Mouse (Mus musculus) cerebellum, adult 11 months (tissue): ENCODE data around the gene Sytl3.
"Not testable (repeated sequence)": the region's sequence is repeated elsewhere in the genome, so short reads cannot be mapped to it uniquely, and the experiment has no call there.

ENCODE experiments used
- DNase-seq: peaks from one replicate; pipeline ENCODE4 v3.0.0; 2022

The Sytl3 gene

DNA sequence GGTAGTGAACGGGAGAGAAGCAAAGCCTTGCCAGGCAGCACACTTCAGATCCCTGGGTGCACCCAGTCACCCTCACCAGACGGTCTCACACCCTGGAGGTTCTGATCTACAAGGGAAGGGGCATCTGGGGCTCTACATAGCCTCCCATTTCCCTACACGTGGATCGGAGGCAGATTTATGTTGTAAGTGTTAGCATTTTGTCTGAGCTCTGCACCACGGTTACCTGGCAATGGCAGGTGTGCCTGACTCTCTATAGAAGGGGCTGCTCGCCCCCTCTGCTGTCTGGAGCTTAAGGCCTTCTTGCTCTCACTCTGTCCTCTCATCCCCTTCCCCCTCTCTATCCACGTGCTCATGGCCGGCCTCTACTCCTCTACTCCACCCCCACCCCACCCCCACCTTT, 37.6 kb downstream of the Sytl3 start:
- not testable (repeated sequence) for DNase-seq

DNA sequence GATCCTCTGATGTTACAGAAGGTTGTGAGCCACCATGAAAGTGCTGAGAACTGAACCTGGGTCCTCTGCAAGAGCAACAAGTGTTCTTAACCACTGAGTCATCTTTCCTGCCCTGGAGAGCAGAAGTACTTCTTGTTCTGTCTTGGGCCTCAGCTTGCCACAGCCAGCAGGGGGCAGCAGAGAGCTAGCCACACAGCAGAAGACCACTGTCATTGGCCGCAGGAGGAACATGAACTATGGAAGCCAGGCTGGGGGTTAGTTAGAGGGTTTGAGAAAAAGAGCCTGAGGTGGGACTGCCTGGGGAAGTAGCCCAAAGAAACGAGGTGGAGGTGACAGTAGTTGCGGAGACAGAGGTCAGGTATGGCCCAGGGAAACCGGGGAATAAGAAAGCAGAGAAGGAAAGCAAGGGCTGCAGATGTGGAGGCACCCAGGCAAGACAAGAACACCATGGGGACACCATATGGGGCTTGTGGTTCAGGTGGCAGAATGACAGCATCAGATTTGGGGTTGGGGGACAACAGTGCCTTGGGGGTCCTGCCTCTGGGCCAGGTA, 38.4 kb downstream of the Sytl3 start:
- peak; percentile 37 for DNase-seq

GRCm38 (mm10) chr17:6699502-6699901, 40.6 kb downstream of the Sytl3 start:
- not testable (repeated sequence) for DNase-seq

DNA sequence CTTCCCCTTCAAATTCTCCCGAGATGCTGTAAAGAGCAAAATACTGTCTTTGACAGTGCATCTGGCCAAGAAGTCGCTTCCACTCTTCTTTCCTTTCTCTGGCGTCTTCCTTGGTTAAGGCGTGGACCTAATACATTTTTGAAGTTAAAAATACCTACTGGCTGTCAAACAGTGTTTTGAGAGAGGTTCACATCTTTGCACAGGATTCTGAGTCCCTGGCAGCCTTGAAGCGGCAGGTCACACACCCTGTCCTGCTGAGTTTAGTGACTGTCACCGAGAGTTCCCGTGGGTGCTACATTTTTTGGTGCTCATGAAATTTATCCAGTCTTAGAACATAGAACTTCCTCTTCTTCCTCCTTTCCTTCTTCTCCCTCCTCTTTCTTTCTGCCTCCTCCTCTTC, 41.2 kb downstream of the Sytl3 start:
- DNase-seq, result not testable (repeated sequence)

DNA sequence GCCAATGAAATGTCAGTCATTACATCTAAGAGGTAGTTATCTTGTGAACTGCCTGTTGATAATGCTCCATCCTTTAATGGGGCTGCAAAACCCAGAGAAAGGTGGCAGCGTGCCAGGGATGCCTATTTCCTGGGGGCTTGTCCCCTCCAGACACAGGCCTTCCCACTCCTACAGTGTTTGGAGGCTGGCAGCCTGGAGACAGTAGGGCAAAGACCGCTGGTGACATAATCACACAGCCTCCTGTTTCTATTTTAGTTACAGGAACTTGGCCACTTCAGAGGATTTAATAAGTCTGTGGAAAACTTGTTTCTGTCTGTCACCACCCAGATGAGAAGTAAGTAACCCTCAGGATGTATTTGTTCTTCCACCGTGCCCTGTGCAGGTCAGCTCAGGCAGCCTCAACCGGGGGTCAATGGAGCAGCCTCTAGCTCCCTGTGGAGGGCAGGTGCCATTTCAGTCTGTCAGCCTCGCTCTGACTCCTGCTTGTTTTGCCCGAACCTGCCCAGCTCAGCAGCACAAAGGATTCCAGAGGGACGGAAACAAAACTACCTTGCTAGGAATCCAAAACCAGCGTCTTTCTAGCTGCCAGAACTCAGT, 43.8 kb downstream of the Sytl3 start:
- DNase-seq, result not testable (repeated sequence)

DNA sequence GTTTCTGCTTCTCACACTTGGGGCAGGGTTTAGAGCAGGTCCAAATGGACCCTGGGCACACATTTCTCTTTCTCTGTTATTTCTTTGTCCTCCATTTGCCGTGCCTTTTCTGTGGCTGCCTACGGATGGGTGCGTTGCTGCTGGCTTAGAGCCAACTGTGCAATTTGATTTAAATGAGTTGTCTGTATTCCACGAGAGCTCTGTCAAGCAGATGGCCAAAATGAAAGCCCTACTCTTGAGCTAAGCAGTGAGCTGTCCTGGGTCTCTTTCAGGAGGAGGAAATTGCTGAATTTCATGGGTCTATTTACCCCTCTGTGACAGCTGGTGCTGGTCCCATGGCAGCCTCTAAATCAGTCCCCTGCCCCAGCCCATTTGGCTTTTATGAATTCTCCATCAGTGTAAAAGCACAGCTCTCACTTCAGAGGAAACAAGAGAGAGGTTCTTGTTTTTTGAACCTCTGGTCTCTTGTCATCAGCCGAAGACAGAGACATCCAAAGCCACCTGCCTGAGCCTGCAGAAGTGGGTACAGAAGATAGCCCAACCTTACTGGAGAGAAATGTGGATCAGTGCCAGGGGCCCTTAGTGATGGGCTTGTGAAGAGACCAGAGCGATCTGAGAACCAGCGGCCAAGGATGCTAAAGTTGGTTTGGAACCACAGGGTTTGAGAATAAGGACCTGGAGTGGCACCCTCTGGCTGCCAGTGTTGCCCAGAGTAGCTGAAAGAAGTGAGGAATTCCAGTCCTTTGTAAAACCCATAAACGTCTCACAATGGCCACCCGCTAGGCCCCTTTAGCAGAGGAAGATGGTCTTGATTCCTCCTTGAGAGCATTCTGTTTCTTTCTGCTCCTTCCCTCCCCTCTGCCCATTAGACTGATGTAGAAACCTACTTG, 44.7 kb downstream of the Sytl3 start:
- DNase-seq, result not testable (repeated sequence)

GRCm38 (mm10) chr17:6706448-6706847, 47.6 kb downstream of the Sytl3 start:
- not testable (repeated sequence) for DNase-seq

- DNase-seq, result not testable (repeated sequence)
Observed at GRCm38 (mm10) chr17:6707422-6707821, 48.5 kb downstream of the Sytl3 start.

DNA sequence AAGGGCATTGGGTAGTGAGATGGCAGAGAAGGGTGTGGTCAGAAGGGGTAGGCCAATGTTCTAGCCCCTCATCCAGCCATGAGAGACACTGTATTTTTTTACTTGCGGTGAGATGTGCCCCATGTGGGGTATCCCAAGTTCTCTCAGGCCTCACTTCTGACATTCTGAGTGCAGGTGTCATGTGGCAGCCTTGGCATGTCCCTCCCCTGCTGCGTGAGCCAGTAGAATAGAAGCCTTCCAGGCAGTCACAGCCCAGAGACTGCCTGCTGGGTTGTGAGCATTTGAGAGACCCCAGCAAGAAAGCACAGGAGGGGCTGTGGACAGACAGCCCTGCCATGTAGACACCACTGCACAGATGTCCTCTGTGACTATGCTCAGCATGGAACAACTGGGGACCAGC, 49.3 kb downstream of the Sytl3 start:
- DNase-seq, result not testable (repeated sequence)

GRCm38 (mm10) chr17:6713483-6713882, 54.6 kb downstream of the Sytl3 start:
- not testable (repeated sequence) for DNase-seq

- not testable (repeated sequence) for DNase-seq
Observed at GRCm38 (mm10) chr17:6713944-6714343, 55.1 kb downstream of the Sytl3 start.

DNA sequence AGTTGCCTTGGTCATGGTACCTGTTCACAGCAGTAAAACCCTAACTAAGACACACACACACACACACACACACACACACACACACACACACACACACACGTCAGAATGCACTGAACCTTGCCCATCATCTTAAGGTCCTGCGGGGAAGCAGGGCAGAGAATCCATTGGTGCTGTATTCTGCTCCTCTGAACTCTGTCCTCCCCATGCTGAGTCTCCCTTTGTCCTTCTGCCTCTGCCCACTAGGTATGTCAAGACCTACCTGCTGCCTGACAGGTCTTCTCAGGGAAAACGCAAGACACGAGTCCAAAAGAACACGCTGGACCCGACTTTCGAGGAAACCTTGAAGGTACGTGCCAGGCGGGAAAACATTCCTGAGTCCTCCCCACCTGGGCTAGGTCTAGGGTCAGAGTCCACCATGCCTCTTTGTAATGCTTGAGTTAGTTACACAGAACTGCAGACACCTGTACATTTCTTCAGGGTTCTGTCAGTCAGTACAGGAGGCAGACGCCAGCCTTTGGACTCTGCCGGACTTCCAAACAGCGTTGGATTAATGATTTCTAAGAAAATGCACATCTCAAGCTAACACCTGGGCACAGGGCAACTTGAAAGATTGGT, 69.2 kb downstream of the Sytl3 start:
- DNase-seq, result no peak

- DNase-seq, result no peak
Observed at GRCm38 (mm10) chr17:6729244-6729742, 70.4 kb downstream of the Sytl3 start.

DNA sequence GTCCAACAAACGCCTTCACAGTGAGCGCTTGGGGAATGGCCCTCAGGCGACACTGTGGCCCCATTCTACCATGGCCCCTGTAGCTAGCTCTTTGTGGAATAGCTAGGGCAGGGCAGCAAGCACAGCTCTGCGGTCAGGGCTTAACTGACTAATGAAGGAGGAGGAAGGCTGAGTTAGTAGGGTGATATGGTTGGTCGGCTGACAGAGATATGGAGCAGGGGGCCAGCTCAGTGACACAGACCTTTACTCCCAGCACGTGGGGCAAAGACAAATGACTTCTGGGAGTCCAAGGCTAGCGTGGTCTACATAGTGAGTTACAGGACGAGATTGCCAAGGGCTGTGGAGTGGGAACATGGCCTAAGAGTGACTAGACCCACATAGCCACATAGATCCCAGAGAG, 72.2 kb downstream of the Sytl3 start:
- no peak for DNase-seq

DNA sequence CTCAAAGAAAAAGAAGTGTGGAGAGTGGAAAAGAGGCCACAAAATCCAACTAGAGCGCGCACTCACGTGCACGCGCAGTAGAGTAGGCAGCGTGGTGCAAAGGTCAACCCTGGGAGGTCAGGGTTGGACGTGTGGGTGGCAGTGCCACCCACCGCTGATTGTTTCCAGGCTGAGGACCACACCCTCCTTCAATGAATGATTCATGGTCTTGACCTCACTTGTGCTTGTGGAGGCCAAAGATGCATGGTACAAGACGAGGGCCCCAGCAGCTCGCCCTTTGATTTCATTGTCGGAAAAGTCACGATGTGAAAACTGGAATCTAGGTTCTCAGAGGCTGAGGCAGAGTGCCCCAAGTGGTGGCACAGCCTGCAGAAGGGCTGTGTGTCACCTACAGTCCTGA, 72.7 kb downstream of the Sytl3 start:
- DNase-seq, result no peak

- DNase-seq, result no peak
Observed at GRCm38 (mm10) chr17:6732665-6733064, 73.8 kb downstream of the Sytl3 start.

DNA sequence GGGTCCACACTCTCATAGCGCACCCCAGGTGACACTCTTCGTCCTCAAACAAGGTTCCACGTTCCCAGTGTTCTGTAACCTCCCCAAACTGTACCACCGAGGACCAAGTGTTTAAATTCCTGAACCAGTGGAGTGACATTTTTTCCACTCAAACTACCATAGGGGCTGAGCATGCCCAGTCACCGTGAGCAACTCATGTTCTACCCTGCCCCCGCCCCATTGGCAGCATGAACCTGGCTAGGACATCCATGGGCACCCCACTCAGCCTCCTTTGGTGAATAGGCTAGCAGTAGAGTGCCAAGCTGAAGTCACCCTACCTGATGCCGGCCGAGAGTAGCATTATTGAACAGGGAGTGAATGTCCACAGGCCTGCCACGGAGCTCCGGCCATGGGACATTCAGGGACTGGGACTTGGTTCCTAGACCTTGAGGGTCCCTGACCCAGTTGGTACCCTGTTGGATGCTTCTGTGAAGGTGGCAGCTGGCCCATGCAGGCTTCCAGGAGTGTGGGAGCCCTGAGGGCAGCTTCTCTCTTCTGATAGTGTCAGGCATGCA, 74.5 kb downstream of the Sytl3 start:
- no peak for DNase-seq

DNA sequence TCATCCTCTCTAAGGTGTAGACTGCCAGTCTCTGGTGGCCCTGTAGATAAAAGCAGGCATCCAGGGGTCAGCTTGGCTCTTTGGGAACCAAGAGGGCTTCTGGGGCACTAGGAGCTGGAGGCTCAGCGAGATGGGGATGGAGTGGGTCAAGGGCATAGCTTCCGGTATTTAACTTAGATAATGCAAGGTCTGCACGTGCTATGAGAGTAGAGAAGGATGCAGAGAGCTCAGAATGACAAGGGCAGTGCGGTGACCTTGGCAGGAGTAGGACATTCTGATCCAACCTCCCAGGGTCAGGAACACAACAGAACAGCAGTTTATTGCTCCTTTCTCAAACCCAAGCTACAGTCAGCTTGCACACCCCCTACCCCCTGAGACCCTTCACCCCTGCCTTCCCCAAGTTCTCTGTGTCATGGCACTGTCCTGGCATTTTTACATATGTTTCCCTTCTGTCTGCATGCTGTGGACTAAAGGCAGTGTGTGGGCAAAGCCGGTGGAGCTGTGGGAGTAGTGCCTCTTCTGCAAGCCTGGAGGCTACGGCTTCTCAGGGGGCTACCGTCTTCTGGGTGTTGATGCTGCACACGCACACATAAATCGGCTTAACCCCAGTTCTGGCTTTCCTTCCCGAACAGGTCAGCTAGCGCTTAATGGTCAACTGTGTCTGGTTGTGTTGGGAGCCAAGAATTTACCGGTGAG, 76.0 kb downstream of the Sytl3 start:
- DNase-seq, result no peak

GRCm38 (mm10) chr17:6736306-6737272, 77.7 kb downstream of the Sytl3 start:
- no peak for DNase-seq

DNA sequence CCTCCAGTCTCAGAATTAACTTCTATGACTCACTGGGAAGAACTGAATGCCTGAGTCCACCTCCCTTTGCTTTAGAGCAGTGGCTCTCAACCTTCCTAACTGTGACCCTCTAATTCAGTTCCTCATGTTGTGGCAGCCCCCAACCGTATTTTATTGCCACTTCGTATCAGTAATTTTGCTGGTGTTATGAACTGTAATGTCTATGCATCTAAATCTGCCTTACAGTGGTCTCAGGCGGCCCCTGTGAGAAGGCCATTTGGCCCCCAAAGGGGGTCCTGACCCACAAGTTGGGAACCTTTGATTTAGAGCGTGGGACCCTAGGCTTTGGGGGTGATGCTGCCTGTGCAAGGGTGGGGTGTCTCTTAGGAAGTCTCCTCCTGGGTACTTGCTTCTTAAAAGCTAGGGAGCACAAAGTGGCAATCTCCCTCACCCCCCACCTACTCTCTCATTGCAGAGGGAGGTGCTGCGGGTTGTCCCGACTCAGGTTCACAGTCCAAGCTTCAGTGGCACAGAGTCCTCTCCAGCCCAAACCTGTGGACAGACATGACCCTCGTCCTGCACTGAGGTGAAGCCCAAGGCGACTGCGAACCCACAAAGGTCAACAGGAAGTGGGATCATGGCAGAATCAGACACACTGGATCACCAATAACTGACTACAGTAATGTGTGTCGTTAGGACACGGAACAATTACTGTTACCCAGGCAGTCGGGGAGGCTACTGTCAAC, 78.5 kb downstream of the Sytl3 start:
- no peak for DNase-seq
